Mouse (Mus musculus): ENCODE data around the gene Mdm4. TPM values are rescaled to one million over a fixed set of nuclear protein-coding genes. Genes with fewer than 3 reads are reported as not detected.
A peak's percentile ranks its signal among the peaks of the same experiment; 100 is the strongest.
"Not testable (repeated sequence)": the region's sequence is repeated elsewhere in the genome, so short reads cannot be mapped to it uniquely, and the experiment has no call there.

The Mdm4 gene
- polyA plus RNA-seq, 1 experiment from 2014 or later = 46.8 TPM

GRCm38 (mm10) chr1:133047575-133047974, 17.2 kb upstream of the Mdm4 start:
- Histone ChIP-seq H3K4me2 (replicated peaks) (peak overlapping the region; percentile 59), H3K4me1 (peaks cover 50% of the 10 kb centered on the region), H3K9me3 (no peaks in the 10 kb centered on the region), H3K4me3 (peak overlapping the region; percentile 56), H3K9ac (replicated peaks) (peak overlapping the region; percentile 93), H3K27ac (replicated peaks) (peak overlapping the region; percentile 93), H3K27me3 (no peaks in the 10 kb centered on the region), H3K36me3 (no peaks in the 10 kb centered on the region)
- 26% methylated on average over 8 of the region's 8 CpGs for WGBS
- ATAC-seq (replicated peaks) = no peak

GRCm38 (mm10) chr1:133046441-133046931, 16.1 kb upstream of the Mdm4 start:
- peak overlapping the region; percentile 93 for H3K27ac ChIP-seq (replicated peaks)
- H3K4me2 ChIP-seq (replicated peaks) = peak overlapping the region; percentile 59
- peaks cover 42% of the 10 kb centered on the region for H3K4me1 ChIP-seq
- H3K9ac ChIP-seq (replicated peaks) = peak overlapping the region; percentile 93
- H3K9me3 ChIP-seq = no peaks in the 10 kb centered on the region
- peak overlapping the region; percentile 56 for H3K4me3 ChIP-seq
- no peaks in the 10 kb centered on the region for H3K27me3 ChIP-seq
- under 1% methylated on average over 39 of the region's 40 CpGs for WGBS
- no peaks in the 10 kb centered on the region for H3K36me3 ChIP-seq
- peak; percentile 63 for ATAC-seq (replicated peaks)

- Histone ChIP-seq H3K27ac (replicated peaks) (peak overlapping the region; percentile 93), H3K9me3 (no peaks in the 10 kb centered on the region), H3K4me3 (peak overlapping the region; percentile 56), H3K4me2 (replicated peaks) (peak overlapping the region; percentile 59), H3K27me3 (no peaks in the 10 kb centered on the region), H3K4me1 (peaks cover 42% of the 10 kb centered on the region), H3K36me3 (no peaks in the 10 kb centered on the region), H3K9ac (replicated peaks) (peak overlapping the region; percentile 93)
- WGBS = under 1% methylated on average over 38 of the region's 71 CpGs
- peak; percentile 94 for ATAC-seq (replicated peaks)
Measured at GRCm38 (mm10) chr1:133045861-133046440, 15.6 kb upstream of the Mdm4 start.

GRCm38 (mm10) chr1:133045011-133045860, 14.9 kb upstream of the Mdm4 start, which contains the start of gene Pik3c2b:
TSS of gene Pik3c2b (plus strand) at chr1:133045667.
- peaks cover 42% of the 10 kb centered on the region for H3K4me1 ChIP-seq
- no peaks in the 10 kb centered on the region for H3K9me3 ChIP-seq
- H3K4me2 ChIP-seq (replicated peaks) = peak within 1 kb of the TSS; percentile 59
- 3% methylated on average over 15 of the region's 15 CpGs for WGBS
- H3K9ac ChIP-seq (replicated peaks) = peak within 1 kb of the TSS; percentile 93
- peak; percentile 30; the same call in 1 of the 2 replicates for ATAC-seq (replicated peaks)
- H3K4me3 ChIP-seq = peak within 1 kb of the TSS; percentile 56
- peak within 1 kb of the TSS; percentile 93 for H3K27ac ChIP-seq (replicated peaks)
- H3K27me3 ChIP-seq = no peaks in the 10 kb centered on the region
- no peaks in the 10 kb centered on the region for H3K36me3 ChIP-seq

- no peak overlapping the region for H3K4me2 ChIP-seq (replicated peaks)
- peak; percentile 84 for ATAC-seq (replicated peaks)
- H3K4me1 ChIP-seq = no peaks in the 10 kb centered on the region
- H3K4me3 ChIP-seq = no peak overlapping the region
- H3K9ac ChIP-seq (replicated peaks) = no peak overlapping the region
- no peaks in the 10 kb centered on the region for H3K36me3 ChIP-seq
- H3K27me3 ChIP-seq = no peaks in the 10 kb centered on the region
- no peaks in the 10 kb centered on the region for H3K9me3 ChIP-seq
- no peak overlapping the region for H3K27ac ChIP-seq (replicated peaks)
- 7% methylated on average over 4 of the region's 4 CpGs for WGBS
Measured at GRCm38 (mm10) chr1:133039505-133039949, 9.2 kb upstream of the Mdm4 start.

- not testable (repeated sequence) for H3K9me3 ChIP-seq; H3K4me3 ChIP-seq; ATAC-seq (replicated peaks)
Measured at GRCm38 (mm10) chr1:133034682-133035081, 4.3 kb upstream of the Mdm4 start.

DNA sequence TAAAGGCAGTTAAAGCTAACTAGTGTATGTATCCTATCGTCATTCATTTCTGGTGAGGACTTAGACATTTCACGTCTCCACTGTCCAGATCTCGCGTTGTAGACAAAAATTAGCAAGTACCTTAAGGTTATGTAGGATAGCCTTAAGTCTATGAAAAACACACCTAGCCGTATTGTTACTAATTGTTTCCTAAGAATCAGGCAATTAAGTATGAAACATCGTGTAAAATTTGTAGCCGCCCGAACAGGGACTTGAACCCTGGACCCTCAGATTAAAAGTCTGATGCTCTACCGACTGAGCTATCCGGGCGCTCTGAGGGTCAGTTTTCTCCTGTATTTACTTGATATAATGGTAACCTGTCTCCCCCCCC, 3.7 kb upstream of the Mdm4 start:
- Histone ChIP-seq H3K4me1 (peaks cover 10% of the 10 kb centered on the region), H3K4me2 (replicated peaks) (peak overlapping the region; percentile 49), H3K4me3 (peak overlapping the region; percentile 51), H3K9ac (replicated peaks) (peak overlapping the region; percentile 20; the same call in 1 of the 2 replicates), H3K9me3 (no peaks in the 10 kb centered on the region), H3K27ac (replicated peaks) (no peak overlapping the region), H3K27me3 (no peaks in the 10 kb centered on the region), H3K36me3 (no peaks in the 10 kb centered on the region)
- peak; percentile 65 for ATAC-seq (replicated peaks)
- WGBS = 3% methylated on average over 11 of the region's 11 CpGs

More at GRCm38 (mm10) chr1:133034682-133035081, 4.3 kb upstream of the Mdm4 start:
- not testable (repeated sequence) for H3K27ac ChIP-seq (replicated peaks); H3K9ac ChIP-seq (replicated peaks); H3K4me1 ChIP-seq; H3K36me3 ChIP-seq; H3K4me2 ChIP-seq (replicated peaks); H3K27me3 ChIP-seq
- 58% methylated on average over 7 of the region's 7 CpGs for WGBS

DNA sequence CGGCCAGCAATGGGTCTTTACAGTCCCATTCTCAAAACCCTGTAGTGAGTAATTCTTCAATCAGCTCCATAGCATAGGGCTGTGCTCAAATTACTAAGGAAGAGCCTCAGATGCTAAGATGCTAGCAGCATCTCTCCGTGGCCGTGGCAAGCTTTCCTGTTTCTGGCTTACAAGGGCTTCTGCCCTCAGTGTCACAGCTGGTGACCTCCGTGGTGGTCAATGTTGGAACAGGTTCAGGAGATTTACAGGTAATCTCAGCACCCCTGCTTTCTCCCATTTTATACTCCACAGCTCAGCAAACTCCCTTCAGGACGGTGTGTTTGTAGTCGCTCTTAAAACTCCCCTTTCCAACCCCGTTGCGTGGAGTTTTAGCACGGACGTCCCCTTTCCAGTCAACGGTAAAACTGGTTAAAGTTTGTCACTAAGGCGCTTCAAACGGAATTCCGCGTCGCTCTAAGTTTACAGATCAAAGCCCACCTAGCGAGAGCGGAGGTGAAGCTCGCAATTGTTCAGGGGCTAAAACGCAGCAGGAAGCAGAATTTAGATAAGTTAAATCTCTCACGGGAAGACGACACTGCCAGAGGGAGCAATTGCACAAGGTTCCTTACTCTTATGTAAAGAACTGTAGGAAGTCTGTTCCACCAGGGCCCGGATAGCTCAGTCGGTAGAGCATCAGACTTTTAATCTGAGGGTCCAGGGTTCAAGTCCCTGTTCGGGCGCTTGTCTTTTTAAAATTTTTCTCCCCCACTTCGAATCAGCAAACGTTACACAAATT, 3.1 kb upstream of the Mdm4 start:
- Histone ChIP-seq H3K36me3 (no peaks in the 10 kb centered on the region), H3K4me1 (peaks cover 10% of the 10 kb centered on the region), H3K27me3 (no peaks in the 10 kb centered on the region), H3K9ac (replicated peaks) (peak overlapping the region; percentile 36), H3K27ac (replicated peaks) (peak overlapping the region; percentile 60), H3K9me3 (no peaks in the 10 kb centered on the region), H3K4me2 (replicated peaks) (peak overlapping the region; percentile 49), H3K4me3 (peak overlapping the region; percentile 51)
- under 1% methylated on average over 28 of the region's 28 CpGs for WGBS
- peak; percentile 87 for ATAC-seq (replicated peaks)

DNA sequence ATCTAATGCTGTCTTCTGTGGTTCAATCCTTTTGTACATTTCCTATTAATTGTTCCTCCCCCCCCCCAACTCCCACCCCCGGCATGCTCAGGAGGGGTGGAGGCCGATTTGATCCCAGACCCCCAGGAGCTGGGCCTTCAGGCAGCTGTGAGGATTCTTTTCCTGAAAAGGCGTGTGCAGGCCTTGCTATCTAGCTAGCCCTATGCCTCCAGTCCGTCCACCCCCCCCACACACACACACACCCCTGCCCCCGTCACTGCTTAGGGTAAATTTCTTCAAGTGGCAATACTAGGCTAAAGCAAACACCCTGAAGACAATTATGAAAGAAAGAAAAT, 2.6 kb upstream of the Mdm4 start:
- Histone ChIP-seq H3K4me1 (peaks cover 10% of the 10 kb centered on the region), H3K4me3 (peak overlapping the region; percentile 51), H3K36me3 (no peaks in the 10 kb centered on the region), H3K4me2 (replicated peaks) (peak overlapping the region; percentile 49), H3K27me3 (no peaks in the 10 kb centered on the region), H3K9ac (replicated peaks) (peak overlapping the region; percentile 36), H3K9me3 (no peaks in the 10 kb centered on the region), H3K27ac (replicated peaks) (peak overlapping the region; percentile 60)
- WGBS = 6% methylated on average over 5 of the region's 5 CpGs
- no peak for ATAC-seq (replicated peaks)

GRCm38 (mm10) chr1:133029744-133030143, 617 bp downstream of the Mdm4 start:
- 93% methylated on average over 3 of the region's 3 CpGs for WGBS
- ATAC-seq (replicated peaks) = no peak

GRCm38 (mm10) chr1:133027980-133028379, 2.4 kb downstream of the Mdm4 start:
- Histone ChIP-seq H3K4me3 (no peak overlapping the region), H3K36me3 (no peaks in the 10 kb centered on the region), H3K27me3 (no peaks in the 10 kb centered on the region), H3K4me2 (replicated peaks) (no peak overlapping the region), H3K4me1 (peaks cover 13% of the 10 kb centered on the region), H3K9ac (replicated peaks) (no peak overlapping the region), H3K9me3 (no peaks in the 10 kb centered on the region), H3K27ac (replicated peaks) (no peak overlapping the region)
- ATAC-seq (replicated peaks) = no peak
- WGBS = 40% methylated on average over 7 of the region's 7 CpGs

More at GRCm38 (mm10) chr1:133029744-133030143, 617 bp downstream of the Mdm4 start:
- Histone ChIP-seq H3K9me3 (no peaks in the 10 kb centered on the region), H3K4me2 (replicated peaks) (no peak overlapping the region), H3K4me3 (no peak overlapping the region), H3K27ac (replicated peaks) (no peak overlapping the region), H3K36me3 (no peaks in the 10 kb centered on the region), H3K4me1 (peaks cover 10% of the 10 kb centered on the region), H3K9ac (replicated peaks) (no peak overlapping the region), H3K27me3 (no peaks in the 10 kb centered on the region)
